Mouse (Mus musculus): ENCODE measurements at regions not wholly inside any gene's neighbourhood (a gene's known extent, or its start where the extent isn't known, plus 50 kb on each side); places are given as distances from the start of the nearest gene placed in this dataset.
A peak's percentile ranks its signal among the peaks of the same experiment; 100 is the strongest.

GRCm38 (mm10) chr7:36940611-36941010 is 242.7 kb downstream of the Tshz3 start:
- DNase-seq = no peak

DNA sequence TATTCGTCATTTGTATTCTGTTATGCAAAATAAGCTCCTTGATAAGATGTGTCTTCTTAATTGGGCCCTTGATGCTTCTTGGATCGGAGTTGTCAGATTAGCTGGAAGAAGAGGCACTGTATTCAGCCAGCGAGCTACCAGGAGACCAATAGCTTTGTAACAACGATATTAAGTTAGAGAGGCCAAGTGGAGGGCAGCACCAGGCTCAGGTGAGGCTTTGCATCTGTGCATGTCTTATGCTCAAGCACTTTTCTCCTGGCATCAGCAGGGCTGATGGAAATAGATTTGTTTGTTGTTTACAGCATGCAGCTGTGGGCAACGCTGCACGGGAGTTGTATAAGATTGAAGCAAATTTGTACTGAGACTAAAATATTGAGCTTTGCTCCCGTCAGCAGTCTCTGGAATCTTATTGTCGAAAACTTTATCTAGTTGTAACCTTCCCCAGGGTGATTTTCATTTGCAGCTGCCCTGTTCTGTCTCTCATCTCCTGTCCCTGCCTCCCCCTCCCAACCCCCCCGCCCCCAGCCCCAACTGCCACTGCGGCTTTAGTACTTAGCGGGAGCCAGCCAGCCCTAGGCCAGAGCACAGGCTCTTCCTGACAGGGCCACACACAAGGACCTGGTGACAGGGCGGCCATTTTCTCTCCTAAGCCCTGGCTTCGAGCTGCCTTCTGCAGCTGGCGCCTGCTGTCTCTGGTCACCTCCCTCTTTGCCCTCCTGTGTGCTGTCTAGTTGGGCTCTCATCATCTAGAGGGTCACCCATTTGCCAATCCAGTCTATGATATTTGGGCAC is 247.3 kb downstream of the Tshz3 start:
- DNase-seq = no peak

DNA sequence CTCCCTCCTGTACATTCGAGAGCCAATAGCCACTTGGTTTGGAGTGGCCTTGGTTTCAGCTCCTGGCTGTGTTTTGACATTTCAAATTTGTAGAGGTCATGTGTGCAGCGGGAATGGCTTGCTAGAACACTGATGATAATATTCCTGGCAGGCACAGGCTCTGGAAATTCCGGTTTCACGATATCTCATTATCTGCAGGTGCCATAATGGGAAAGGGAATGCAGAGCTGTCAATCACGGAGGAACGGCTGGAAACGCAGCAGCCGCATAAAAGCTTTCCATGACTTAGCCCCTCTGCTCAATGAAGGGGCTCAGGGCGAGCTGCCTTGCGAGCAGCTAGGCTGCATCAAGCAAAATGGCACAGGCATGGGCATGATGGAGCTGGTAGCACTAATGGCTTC is 251.6 kb downstream of the Tshz3 start:
- no peak for DNase-seq

GRCm38 (mm10) chr7:36955376-36955775 is 257.5 kb downstream of the Tshz3 start:
- DNase-seq = no peak

DNA sequence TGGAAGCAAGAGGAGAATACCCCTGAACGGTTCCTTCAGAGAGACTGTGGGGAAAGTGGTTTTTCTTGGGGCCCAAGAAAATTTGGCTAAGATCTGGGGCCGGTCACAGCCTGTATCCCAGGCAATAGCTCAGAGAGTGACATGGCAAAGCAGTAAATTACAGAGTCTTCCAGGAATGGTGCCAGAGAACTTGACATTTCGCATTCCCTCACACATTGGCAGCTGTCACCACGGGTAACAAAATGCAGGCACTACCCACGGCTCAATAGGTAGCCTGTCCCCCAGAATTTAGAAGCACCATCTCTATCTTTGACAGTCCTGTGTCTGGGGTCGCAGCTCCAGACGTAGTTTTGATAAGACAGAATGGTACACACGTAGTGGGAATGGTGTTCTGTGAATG is 260.3 kb downstream of the Tshz3 start:
- no peak for DNase-seq

GRCm38 (mm10) chr7:36971772-36972171 is 273.9 kb downstream of the Tshz3 start:
- no peak for DNase-seq

DNA sequence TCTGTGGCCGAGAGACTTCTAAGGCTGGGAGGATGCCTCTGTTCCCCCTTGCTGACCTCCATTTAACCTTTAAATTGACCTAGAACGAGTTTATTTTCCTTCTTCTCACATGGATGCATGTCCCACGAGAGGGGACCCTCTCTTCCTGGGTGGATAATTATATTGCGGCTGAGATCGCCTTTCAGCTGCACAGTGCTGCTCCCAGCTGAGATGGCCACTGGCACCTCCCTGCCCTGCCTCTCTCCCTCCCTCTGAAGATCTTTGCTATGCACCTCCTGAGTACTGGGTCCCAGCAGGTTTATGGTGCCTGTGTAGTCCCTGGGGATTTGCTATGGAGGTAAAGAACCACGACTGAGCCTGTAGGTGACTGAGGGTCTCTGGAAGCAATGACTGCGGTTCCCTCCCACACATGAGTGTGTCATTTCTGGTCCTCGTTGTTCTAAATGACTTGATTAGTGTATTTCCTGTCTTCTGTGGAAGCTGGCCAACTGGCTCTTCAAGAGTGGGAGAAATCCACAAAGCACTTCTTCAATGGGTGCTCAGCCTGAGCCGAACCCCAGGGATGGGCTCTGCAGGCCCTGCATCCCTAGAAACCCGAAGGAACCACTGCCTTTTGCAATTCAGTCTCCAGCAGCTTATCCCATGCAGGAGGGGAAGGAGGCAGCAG is 275.9 kb downstream of the Tshz3 start:
- DNase-seq = no peak

GRCm38 (mm10) chr7:36974573-36974972 is 276.7 kb downstream of the Tshz3 start:
- DNase-seq = peak; percentile 13

GRCm38 (mm10) chr7:36975475-36975874 is 277.6 kb downstream of the Tshz3 start:
- DNase-seq = peak; percentile 7

GRCm38 (mm10) chr7:36977819-36978218 is 279.9 kb downstream of the Tshz3 start:
- no peak for DNase-seq

GRCm38 (mm10) chr7:36989380-36989779 is 291.5 kb downstream of the Tshz3 start:
- no peak for DNase-seq

DNA sequence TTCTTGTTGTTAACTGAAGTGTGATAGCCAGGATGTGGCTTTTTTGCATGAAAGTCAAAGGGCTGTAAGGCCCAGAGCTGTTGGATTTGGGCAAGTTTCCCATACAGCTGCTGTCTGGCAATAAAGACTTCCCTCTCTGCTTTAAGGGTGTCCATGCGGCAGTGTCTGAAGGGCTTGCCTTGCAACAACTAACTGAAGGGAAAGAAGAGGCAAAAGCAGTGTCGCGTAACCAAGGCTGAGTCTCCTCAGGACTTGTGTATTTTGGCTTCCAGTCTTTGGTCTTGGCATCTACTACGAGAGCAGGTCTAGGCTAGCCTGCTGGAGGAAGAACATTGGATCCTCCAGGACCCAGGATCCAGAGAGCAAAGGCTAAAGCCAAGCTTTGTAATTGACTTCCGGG is 306.7 kb downstream of the Tshz3 start:
- no peak for DNase-seq

DNA sequence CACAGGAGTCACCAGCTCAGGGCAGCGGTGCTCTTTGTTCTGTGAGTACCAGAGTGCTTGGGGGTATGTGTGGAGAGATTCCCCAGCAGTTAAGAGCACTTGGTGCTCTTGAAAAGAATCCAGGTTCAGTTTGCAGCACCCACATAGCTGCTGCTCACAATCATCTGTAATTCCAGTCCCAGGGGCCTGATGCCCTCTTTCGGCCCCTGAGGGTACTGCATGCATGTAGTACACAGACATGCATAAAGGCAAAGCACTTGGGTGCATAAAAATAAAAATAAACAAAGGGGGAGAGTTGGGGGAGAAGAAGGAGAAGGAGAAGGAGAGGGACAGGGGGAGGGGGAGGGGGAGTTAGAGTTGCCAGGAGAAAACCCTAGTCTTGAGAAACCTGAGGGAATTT is 307.8 kb downstream of the Tshz3 start:
- DNase-seq = no peak

DNA sequence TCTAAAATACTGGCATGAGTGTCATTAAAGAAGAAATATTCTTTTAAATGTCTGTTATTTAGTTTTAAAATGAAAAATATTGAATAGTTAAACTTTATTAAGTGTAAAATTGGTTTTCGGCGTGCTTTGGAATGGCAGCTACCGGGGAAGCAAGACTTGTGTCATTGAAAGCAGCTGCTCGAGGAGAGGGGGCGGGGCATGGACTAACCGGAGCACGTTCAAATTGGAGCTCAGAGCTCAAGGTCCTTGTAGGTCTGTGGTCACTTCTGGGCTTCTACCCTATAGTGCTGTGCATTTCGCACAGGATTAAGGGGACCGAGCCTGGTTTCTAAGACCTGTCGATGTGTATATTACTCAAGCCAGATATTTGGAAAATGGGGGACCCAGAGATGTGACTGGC is 309.0 kb downstream of the Tshz3 start:
- no peak for DNase-seq

DNA sequence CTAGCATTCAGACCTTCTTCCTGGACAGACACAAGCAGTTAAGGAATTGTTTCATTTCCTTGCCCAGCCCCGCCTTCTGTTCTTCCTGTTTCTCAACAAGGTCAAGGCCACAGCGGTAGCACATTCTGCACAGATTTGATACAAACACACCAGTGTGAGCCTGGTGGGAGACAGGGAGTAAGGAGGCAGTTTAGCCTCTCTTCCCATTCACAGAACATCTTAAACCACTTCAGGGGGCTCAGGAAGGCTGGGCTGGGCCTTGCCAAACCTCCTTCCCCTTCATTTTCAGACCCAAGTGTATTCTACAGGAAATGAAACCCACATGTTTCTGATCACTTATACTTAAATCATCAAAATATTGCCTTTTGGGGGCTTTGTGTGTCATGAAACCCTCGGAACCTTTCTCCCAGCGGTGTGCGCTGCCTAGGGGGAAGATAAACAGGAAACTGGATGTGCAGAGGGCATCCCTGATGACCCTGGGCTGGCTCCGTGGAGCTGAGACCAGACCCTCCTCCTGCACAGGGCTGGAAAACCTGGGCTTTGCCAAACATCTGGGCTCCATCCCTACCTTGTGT is 313.3 kb downstream of the Tshz3 start:
- DNase-seq = peak; percentile 55

DNA sequence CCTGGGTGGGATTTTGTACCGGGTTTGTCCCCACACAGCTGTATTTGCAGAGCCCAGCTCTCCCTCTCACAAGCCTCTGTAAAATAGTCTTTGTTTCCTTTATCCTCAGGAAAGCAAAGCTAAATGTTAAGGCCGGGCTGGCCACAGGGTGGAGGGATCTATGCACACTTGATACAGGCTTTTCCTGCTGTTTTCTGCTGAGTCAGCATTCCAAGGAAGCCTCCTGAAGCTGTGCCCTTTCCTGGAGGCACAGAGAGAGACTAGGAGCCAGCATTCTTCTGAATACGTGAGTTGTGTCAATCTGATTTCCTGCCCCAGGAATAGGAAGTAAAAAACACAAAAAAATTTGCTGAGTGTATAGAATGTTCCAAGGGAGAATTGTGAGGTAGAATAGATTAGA is 322.2 kb downstream of the Tshz3 start:
- DNase-seq = no peak

DNA sequence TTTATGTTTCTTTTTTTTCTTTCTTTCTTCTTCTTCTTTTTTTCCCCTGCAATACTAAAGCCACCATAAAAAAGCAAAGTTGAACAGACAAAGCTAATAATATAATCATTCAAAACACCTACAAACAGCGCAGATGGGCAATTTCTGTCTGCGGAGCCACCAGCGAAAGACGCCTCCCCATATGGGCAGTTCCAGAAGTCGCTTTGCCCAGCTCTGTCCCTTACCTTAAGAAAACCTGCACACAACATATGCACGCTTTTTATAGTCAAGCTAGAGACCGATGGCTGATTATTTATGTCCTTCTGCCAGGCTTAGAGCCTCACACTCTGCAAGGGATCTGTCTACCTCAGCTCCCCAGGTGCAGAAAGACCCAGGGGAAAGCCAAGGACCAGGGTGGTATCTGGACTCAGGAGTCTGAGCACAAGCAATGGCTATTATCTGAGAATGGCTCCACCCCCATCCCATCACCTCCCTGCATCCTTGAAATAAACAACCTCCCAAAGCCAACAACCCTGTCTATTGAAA is 326.6 kb downstream of the Tshz3 start:
- no peak for DNase-seq

GRCm38 (mm10) chr7:37064582-37065458 is 366.9 kb downstream of the Tshz3 start:
- peak; percentile 10 for DNase-seq

DNA sequence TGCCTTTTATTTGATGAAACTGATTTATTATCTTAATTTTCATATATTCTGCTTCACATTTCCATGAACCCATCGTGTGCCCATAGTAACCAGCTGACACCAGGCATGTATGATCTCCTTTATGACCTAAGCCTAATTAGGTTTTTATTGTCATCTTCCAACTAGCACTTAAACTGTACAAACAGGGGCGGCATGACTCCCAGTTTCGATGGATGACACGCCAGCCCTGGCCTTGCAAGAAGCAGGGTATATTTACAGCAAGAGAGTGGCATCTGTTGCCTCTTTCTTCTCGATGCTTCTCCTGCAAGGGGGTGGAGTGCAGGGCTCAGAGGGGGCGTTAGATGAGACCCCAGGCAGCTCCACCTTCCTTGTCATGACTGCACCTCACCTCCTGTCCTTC is 379.8 kb downstream of the Tshz3 start:
- DNase-seq = no peak

- no peak for DNase-seq
Measured at GRCm38 (mm10) chr7:37078140-37078539, 380.2 kb downstream of the Tshz3 start.

- no peak for DNase-seq
Measured at GRCm38 (mm10) chr7:37089726-37090125, 391.8 kb downstream of the Tshz3 start.

DNA sequence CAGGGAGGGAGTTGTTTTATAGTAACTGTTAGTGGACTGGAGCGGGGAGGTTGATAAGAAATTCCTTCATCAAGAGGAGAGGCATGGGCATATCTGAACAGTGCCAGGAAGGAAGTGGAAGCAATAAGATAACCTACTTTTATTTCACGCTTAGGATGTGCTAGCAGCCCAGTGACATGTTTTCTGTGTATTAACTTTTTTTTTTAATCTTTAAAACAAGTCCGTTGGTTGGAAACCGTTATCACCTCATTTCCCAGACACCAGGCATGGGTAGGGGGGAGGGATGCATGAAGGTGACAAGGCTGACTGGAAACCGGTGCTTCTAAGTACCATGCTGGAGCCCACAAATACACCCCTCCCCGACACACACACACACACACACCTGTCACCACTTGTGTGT is 394.7 kb downstream of the Tshz3 start:
- no peak for DNase-seq

All from adrenal gland, postnatal 10 days (tissue).